In the genomic region with DNA sequence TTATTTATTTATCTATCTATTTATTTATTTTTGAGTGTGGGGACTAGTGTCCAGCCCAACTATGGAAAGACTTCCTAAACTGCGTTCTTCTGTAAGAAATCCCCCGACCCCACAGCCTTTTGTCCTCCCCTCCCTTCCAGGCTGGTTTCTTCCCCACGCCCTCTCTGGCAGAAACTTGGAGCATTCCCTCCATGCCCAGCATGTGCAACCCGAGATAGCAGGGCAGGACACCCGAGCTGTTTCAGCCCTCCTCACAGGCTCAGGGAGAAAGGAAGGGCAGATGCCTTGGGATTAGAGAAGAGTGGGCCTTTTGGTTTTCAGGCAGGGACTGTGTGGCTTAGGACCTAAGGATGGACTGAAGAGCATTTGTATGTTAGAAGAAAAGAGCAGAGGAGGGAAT, we compare ENCODE assay signal across 7 mouse cellular contexts. TPM values are rescaled to one million over a fixed set of nuclear protein-coding genes. Genes with fewer than 3 reads are reported as not detected.
DNase-seq lines count a peak whose midpoint lies in the region; ATAC-seq and TF ChIP-seq lines count a peak whose summit lies in the region.

No protein-coding gene starts in this region.

- peak overlapping the region; percentile 20 for H3ac ChIP-seq in C2C12 (ENCODE audit: control insufficient read depth, insufficient read length, low read depth)

- H3K79me3 ChIP-seq in C2C12 (ENCODE audit: low read depth), result peaks cover 61% of the 10 kb centered on the region

- H3K36me3 ChIP-seq in C2C12 (ENCODE audit: control insufficient read depth, insufficient read depth), result peaks cover 58% of the 10 kb centered on the region
- peaks cover 48% of the 10 kb centered on the region for H3K36me3 ChIP-seq in heart, embryonic 12.5 days
- H3K36me3 ChIP-seq in liver, embryonic 12.5 days, result peaks cover 53% of the 10 kb centered on the region

- DNase-seq in adipocyte (ENCODE audit: low spot score), result peak; percentile 49
- DNase-seq in spleen, adult 12 weeks (ENCODE audit: low spot score), result no peak
- DNase-seq in frontal cortex, postnatal 25 days (ENCODE audit: low spot score in 2 of 2), result no peak
- DNase-seq in layer of hippocampus, adult 9-10 months (ENCODE audit: low spot score), result no peak

- no peak for TF ChIP-seq CTCF in C2C12 (IDR thresholded peaks at IDR 0.05; ENCODE audit: control insufficient read depth, insufficient read depth, insufficient read length)

- H3K27ac ChIP-seq in heart, embryonic 12.5 days (ENCODE audit: poor library complexity, severe bottlenecking), result peak overlapping the region; percentile 99
- H3K27ac ChIP-seq in liver, embryonic 12.5 days, result peak overlapping the region; percentile 98

- H3K27me3 ChIP-seq in C2C12 (ENCODE audit: control insufficient read depth, insufficient read depth, insufficient read length), result no peaks in the 10 kb centered on the region
- no peaks in the 10 kb centered on the region for H3K27me3 ChIP-seq in heart, embryonic 12.5 days (replicated peaks)
- H3K27me3 ChIP-seq in liver, embryonic 12.5 days (replicated peaks), result no peaks in the 10 kb centered on the region

- peaks cover 85% of the 10 kb centered on the region for H3K79me2 ChIP-seq in C2C12 (ENCODE audit: control insufficient read depth, insufficient read depth)

- ATAC-seq in heart, embryonic 12.5 days (ENCODE audit: insufficient number of reproducible peaks, low FRiP score), result no peak
- ATAC-seq in liver, embryonic 12.5 days, result no peak

- peak overlapping the region; percentile 98 for H3K9ac ChIP-seq in heart, embryonic 12.5 days
- peak overlapping the region; percentile 99 for H3K9ac ChIP-seq in liver, embryonic 12.5 days

- H3K4me3 ChIP-seq in C2C12 (ENCODE audit: insufficient read depth, poor library complexity, severe bottlenecking), result no peak overlapping the region
- H3K4me3 ChIP-seq in heart, embryonic 12.5 days, result peak overlapping the region; percentile 87
- peak overlapping the region; percentile 99 for H3K4me3 ChIP-seq in liver, embryonic 12.5 days

- WGBS in heart, embryonic 12.5 days, result 14% methylated on average over 5 of the region's 5 CpGs
- 40% methylated on average over 5 of the region's 5 CpGs for WGBS in liver, embryonic 12.5 days (ENCODE audit: insufficient replicate concordance)

- peak overlapping the region; percentile 94 for H3K4me2 ChIP-seq in heart, embryonic 12.5 days
- peak overlapping the region; percentile 91 for H3K4me2 ChIP-seq in liver, embryonic 12.5 days

- peaks cover 24% of the 10 kb centered on the region for H3K4me1 ChIP-seq in heart, embryonic 12.5 days (replicated peaks)
- H3K4me1 ChIP-seq in liver, embryonic 12.5 days, result peaks cover 34% of the 10 kb centered on the region

- no peaks in the 10 kb centered on the region for H3K9me3 ChIP-seq in heart, embryonic 12.5 days (replicated peaks)
- H3K9me3 ChIP-seq in liver, embryonic 12.5 days (replicated peaks), result no peaks in the 10 kb centered on the region

TF ChIP-seq in C2C12, 6 proteins besides CTCF, POLR2A, EP300 and RAD21:
- TF ChIP-seq CEBPB (IDR thresholded peaks at IDR 0.05; ENCODE audit: low read depth) (no peak), MYOD1 (IDR thresholded peaks at IDR 0.05; ENCODE audit: control insufficient read depth, insufficient read length, low read depth) (no peak), FOSL1 (IDR thresholded peaks at IDR 0.05; ENCODE audit: insufficient read depth, low read length, poor library complexity, severe bottlenecking) (no peak), MYOG (IDR thresholded peaks at IDR 0.05; ENCODE audit: control insufficient read depth, extremely low read depth, insufficient read length) (no peak)
TF ChIP-seq in C2C12: peak in this region for 0.

RNA-seq across cellular contexts. Expression of gene Elp5, which starts 0.6 kb away (rescaled TPM):
- polyA plus RNA-seq in C2C12 (2012; fragmentation: generic; extraction: Trizol), result 111 TPM
- polyA plus RNA-seq in heart, embryonic 12.5 days (2016; fragmentation: Nextera tagmentation; extraction: Ambion mirVana), result 103 and 109 TPM in 2 replicates
- 88.1 and 91.8 TPM in 2 replicates for polyA plus RNA-seq in liver, embryonic 12.5 days (2016; fragmentation: Nextera tagmentation; extraction: Ambion mirVana)

RNA-seq across cellular contexts. Expression of gene Ctdnep1, which starts 1.9 kb away (rescaled TPM):
- polyA plus RNA-seq in C2C12 (2012; fragmentation: generic; extraction: Trizol), result 141 TPM
- 23.6 and 24.5 TPM in 2 replicates for polyA plus RNA-seq in heart, embryonic 12.5 days (2016; fragmentation: Nextera tagmentation; extraction: Ambion mirVana)
- polyA plus RNA-seq in liver, embryonic 12.5 days (2016; fragmentation: Nextera tagmentation; extraction: Ambion mirVana), result 14.0 and 15.2 TPM in 2 replicates

RNA-seq across cellular contexts. Expression of gene Gabarap, which starts 8.1 kb away (rescaled TPM):
- polyA plus RNA-seq in C2C12 (2012; fragmentation: generic; extraction: Trizol), result 362 TPM
- polyA plus RNA-seq in heart, embryonic 12.5 days (2016; fragmentation: Nextera tagmentation; extraction: Ambion mirVana), result 445 and 451 TPM in 2 replicates
- 260 and 270 TPM in 2 replicates for polyA plus RNA-seq in liver, embryonic 12.5 days (2016; fragmentation: Nextera tagmentation; extraction: Ambion mirVana)

RNA-seq across cellular contexts. Expression of gene Phf23, which starts 12.7 kb away (rescaled TPM):
- polyA plus RNA-seq in C2C12 (2012; fragmentation: generic; extraction: Trizol), result 93.4 TPM
- polyA plus RNA-seq in heart, embryonic 12.5 days (2016; fragmentation: Nextera tagmentation; extraction: Ambion mirVana), result 51.0 and 54.1 TPM in 2 replicates
- polyA plus RNA-seq in liver, embryonic 12.5 days (2016; fragmentation: Nextera tagmentation; extraction: Ambion mirVana), result 39.5 and 40.9 TPM in 2 replicates

RNA-seq across cellular contexts. Expression of gene Dvl2, which starts 17.5 kb away (rescaled TPM):
- polyA plus RNA-seq in C2C12 (2012; fragmentation: generic; extraction: Trizol), result 36.4 TPM
- polyA plus RNA-seq in heart, embryonic 12.5 days (2016; fragmentation: Nextera tagmentation; extraction: Ambion mirVana), result 25.8 and 26.1 TPM in 2 replicates
- 13.4 and 13.7 TPM in 2 replicates for polyA plus RNA-seq in liver, embryonic 12.5 days (2016; fragmentation: Nextera tagmentation; extraction: Ambion mirVana)
